Mouse (Mus musculus) heart, postnatal 25 days (tissue): Measurements from ENCODE around the gene Med12. TPM values are rescaled to one million over a fixed set of nuclear protein-coding genes. Genes with fewer than 3 reads are reported as not detected.
"Not testable (repeated sequence)": the region's sequence is repeated elsewhere in the genome, so short reads cannot be mapped to it uniquely, and the experiment has no call there.

Source experiments
- DNase-seq: peaks from one replicate; pipeline ENCODE4 v3.0.0; 2022; ENCODE audit warnings: low spot score
- intact Hi-C: fragments of 180-260 bp; cut with DNase I; formaldehyde crosslinking; loops from one replicate; pipeline ENCODE4 v1.15.1; 2025
- total RNA-seq, 2 experiments: library from RNA; stranded (reverse); gene quantifications; 2 replicates each; pipeline ENCODE4 v1.2.3; 2021

The Med12 gene
- total RNA-seq, 2 experiments from 2014 or later = 20.1 to 22.6 TPM

DNA sequence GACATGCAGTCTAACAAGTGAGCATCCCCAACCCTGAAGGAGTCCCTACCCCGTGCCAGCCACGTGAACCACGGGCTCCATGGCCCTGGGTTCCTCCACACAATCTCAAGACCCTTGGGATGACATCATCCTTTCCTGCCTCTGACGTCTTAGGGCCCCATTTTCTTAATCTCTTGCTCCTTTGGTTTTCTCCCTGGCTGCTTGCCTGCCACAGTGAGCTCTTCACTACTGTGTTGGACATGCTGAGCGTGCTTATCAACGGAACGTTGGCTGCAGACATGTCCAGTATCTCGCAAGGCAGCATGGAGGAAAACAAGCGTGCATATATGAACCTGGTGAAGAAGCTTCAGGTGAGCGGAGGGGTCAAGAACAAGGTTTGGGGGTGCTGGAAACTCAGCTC, 16.3 kb downstream of the Med12 start:
- intact Hi-C loops = no loop called here
- no peak for DNase-seq

DNA sequence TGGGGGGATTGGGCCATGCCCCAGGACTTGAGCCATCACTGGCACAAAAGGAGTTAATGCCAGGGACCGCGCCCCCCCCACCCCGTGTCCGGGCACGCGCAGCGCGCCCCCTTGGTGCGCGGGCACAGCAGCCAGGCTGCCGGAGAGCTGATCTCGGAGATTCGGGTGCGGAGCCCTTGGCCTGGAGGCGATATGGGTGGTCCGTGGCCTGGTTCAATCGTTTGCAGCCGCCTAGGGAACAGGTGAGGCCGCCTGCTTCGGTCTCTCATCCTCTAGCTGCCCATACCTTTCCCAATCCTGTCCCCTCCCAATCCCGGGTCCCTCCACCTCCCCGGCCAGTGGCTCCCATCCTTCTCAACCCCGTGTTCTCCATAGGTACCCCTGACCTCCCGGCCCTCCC, 25.2 kb downstream of the Med12 start, which contains the start of gene Nlgn3:
Nlgn3 (plus strand) TSS at position 114 of the 400 bp plus-strand sequence.
- intact Hi-C loops = no loop called here
- no peak for DNase-seq

DNA sequence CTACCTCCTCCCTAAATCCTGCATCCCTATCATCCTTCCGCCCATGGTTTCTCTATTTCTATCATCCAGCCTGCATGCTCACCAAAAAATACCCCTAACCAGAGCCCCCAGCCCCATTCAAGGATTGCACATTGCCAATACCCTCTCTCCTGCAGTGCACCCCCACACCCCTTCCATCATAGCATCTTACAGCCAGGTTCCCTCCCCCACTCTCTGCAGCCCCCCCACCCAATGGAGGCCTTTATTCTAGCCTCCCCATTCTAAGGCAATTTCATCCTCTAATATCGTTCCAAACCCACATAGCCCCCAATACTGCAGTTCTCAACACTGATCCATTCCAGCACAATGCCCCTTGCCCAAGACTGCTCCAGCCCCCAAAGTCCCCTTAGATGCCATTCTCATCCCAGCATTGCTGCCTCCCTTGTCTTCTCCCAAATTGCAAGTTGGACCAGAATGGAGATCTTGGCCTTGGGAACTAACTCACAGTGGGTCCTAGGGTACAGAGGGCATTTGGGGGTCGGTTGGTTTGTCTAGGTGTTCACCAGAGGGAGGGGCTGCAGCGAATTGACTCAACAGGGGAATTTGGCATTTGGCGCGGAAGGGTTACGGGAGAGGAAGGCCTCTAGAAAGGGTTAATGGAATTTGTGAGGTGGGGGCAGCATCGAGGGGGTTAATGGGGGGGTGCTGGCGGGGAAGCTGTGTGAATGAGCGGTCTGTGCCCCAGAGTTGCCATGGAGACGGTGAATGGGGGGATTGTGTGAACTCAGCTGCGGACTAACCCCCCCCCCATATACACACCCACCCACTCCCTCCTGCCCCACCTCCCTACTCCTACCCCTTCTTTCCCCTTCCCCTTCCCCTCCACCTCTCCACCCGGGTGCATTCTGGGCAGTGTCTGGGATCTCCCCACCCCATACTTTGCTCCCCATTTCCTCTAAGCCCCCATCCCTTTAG, 25.9 kb downstream of the Med12 start:
- intact Hi-C loops = no loop called here
- no peak for DNase-seq

DNA sequence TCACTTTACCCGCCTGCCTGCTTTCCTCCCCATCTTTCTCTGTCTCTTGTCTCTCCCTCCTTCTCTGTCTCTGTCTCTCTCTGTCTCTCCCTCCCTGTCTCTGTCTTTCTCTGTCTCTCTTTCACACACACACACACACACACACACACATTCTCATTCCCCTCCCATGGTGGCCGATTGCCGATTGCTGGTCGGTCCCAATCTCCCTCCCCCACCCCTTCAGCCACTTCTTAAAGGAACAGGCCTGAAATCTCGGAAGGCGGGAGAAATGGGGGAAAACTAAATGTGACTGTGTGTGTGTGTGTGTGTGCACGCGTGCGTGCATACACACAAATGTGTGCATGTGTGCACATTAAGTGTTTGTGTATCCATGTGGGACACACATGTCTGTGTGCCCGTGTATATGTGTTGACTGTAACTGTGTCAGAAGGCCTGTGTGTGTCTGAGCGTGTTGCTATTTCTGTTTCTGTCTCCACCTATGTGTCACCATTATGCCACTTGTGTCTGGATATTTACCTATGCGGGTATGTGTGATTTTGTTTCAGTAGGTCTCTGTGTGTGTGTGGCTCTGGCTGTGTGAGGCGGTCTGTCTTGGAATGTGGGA, 26.7 kb downstream of the Med12 start:
- intact Hi-C loops = no loop called here
- no peak for DNase-seq

DNA sequence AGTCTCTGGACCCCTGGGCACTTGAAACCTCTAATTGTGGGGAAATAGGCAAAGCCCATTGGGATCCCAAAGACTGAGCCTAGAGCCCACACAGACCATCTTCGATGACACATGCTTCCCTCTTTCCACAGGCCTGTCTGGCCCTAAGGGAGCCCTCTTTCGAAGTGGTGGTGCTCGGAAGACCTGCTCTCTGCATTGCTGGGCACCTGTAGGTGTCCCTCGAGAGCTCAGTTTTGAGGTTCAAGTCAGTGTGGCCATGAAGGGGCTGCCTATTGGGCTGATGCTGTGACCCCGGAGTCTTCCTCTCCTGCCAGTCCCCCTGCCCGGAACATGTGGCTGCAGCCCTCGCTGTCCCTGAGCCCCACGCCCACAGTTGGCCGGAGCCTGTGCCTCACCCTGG, 27.8 kb downstream of the Med12 start:
- intact Hi-C loops = no loop called here
- no peak for DNase-seq

DNA sequence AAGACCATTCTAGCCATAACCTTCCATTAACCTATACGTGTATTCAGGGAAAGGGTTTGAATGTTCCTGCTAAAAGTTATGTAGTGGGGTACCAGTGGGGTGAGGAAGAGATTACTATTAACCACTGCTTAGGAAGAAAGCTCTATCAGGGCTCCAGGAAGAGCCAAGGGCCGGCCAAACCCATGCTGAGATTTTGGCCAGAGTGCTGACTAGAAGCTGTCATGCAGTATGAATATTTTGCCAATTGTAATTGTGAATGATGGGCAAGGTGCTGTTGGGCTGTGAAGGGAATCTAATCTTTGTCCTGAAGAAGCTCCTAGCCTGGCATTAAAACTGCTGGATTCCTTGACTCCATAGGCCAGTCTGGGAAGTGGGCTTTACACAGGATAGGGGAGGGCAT, 30.8 kb downstream of the Med12 start:
- intact Hi-C loops = no loop called here
- DNase-seq = no peak

DNA sequence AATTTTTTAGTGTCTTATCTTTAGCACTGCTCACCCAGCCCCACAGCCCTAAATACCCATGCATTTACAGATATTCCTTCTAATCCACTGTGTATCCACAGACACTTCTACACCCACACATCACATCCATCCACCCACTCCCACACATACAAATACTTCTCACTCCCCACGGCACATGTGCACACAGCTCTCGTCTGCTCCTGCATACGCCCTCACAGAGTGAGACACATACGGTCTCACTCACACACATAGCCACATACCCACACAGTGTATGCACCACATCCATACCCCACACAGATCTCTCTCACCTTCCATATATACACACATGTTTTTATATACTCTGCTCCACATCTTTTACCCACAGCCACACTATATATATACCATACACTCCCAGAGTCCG, 35.5 kb downstream of the Med12 start:
- DNase-seq = no peak
- intact Hi-C loops = no loop called here

DNA sequence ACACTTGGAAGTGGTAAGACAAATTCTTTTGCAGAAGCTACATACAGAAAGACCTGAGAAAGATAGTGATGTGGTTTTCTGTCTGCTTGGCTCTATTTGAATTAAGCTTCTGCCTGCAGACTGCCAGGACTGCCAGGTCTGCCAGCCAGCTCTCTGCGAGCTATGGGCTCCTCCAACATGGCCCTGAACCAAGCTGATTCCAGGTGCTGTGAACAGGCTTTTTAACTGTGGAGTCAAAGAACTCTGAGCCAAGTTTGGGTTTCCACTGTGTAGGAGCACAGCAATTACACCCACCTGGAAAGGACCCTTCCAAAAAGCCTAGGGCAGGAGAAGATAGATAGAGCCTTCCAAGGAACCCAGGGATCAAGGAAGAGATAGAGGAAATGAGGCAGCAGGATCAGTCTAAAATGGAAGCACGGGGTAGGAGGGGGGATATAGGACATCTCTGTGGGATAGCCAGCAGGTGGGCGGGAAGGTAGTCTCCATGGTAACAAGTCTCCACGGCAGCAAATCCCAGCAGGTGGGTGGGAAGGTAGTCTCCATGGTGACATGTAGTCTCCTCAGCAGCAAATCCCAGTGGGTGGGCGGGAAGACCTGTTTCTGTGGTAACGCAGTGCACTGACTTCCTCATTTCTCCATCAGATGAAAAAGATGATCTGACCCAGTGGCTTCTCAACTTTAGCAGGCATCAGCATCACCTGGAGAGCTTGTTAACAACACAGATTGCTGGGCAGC, 40.0 kb downstream of the Med12 start:
- DNase-seq = no peak

DNA sequence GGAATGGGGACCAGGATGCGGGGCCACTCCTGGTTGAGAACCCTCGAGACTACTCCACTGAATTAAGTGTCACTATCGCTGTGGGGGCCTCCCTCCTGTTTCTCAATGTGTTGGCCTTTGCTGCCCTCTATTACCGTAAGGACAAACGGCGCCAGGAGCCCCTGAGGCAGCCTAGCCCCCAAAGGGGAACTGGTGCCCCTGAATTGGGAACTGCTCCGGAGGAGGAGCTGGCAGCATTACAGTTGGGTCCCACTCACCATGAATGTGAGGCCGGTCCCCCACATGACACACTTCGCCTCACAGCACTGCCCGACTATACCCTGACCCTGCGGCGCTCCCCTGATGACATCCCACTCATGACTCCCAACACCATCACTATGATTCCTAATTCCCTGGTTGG, 45.9 kb downstream of the Med12 start:
- intact Hi-C loops = no loop called here
- no peak for DNase-seq

More for the DNA sequence above, 40.0 kb downstream of the Med12 start:
- intact Hi-C loops = no loop called here

DNA sequence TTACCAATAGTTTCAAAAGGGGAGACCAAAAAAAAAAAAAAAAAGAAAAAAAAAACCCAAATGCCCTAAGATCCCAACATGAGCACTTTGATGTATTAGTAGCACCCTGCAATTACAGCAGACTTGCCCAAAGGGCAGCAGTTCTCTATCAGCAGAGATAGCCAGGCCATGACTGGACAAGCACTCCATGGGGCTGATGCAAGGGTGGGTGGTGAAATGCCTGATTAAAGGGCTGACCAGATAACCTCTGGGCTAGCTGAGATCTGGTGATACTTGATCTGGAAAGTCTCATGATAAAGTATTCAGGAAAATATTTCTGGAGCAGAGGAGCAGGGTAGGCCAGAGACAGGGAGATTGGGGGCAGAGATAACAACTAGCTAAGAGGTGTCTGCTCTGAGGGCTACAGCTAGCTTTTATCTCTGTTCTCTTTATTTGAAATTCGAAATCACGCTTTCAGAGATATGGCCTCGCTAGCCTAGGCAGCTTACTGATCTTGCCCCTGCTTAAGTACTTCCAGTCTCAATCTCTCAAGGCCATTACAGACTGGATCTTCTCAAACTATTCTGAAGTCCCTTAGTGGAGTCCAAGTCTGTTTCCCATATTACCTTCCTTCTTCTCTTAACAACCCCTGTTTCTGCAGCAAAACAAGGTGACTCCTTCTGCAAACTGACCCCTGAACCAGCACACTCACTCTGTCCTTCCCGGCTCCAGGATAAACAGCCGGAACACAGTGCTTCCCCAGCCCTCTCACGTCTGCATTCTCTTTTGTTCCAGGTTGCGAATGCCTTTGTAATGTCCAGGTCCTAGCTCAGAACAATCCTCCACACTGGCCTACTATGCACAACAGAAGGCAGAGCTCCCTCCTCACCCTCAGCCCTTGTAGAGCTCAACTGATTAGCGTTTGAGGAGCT, 52.4 kb downstream of the Med12 start:
- no peak for DNase-seq
- intact Hi-C loops = no loop called here

DNA sequence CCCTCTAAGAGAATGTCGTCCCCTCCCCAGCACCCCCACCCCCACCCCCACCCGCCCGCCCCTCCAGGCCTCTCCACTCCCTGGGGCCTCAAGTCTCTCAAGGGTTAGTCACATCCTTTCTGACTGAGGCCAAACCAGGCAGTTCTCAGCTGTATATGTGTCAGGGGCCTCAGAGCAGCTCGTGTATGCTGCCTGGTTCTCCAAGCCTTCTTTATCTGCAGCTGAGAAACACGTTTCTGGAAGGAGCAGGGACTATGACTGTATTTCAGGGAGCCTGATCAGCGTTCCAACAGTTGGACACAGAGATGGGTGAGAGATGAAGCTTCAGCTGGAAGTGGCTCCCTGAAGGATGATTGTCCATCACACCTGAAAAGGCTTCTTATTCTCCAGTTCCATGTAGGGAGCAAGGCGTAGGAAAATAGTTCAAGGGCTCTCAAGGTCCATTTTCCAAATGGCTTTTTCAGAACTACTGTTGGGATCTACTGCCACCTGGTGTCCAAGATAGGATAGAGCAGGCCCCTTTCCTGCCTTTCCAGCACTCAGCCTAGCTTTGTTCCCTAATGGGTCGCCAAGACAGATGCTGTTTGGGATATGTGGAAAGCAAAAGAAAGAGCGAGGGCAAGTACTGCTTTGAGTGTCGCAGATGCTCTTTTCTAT, 55.7 kb downstream of the Med12 start:
- DNase-seq = peak; percentile 7
- intact Hi-C loops = loop anchor here (1.0 to 10.0 kb wide), 2 partner anchors 105 to 197 kb away; partner anchors contain the start of gene Snx12

DNA sequence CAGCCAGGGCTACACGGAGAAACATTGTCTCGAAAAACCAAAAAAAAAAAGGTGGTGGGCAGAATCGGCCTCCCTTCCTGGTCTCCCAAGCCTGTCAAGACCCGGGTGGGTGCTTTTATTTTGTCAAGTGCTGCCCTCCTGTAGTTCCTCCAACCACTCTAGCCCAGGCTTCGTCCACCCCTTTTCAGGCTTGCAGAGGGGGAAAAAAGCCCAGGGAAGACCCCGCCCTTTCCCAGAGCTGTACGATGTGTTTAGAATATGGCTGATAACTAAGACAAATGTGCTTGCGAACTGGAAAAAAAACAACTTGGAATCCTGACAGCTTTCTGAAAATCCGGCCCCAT, 58.2 kb downstream of the Med12 start:
- no peak for DNase-seq
- intact Hi-C loops = loop anchor here (2.0 to 10.0 kb wide), 2 partner anchors 89 to 107 kb away; partner anchors contain the start of genes Snx12 and Zmym3

DNA sequence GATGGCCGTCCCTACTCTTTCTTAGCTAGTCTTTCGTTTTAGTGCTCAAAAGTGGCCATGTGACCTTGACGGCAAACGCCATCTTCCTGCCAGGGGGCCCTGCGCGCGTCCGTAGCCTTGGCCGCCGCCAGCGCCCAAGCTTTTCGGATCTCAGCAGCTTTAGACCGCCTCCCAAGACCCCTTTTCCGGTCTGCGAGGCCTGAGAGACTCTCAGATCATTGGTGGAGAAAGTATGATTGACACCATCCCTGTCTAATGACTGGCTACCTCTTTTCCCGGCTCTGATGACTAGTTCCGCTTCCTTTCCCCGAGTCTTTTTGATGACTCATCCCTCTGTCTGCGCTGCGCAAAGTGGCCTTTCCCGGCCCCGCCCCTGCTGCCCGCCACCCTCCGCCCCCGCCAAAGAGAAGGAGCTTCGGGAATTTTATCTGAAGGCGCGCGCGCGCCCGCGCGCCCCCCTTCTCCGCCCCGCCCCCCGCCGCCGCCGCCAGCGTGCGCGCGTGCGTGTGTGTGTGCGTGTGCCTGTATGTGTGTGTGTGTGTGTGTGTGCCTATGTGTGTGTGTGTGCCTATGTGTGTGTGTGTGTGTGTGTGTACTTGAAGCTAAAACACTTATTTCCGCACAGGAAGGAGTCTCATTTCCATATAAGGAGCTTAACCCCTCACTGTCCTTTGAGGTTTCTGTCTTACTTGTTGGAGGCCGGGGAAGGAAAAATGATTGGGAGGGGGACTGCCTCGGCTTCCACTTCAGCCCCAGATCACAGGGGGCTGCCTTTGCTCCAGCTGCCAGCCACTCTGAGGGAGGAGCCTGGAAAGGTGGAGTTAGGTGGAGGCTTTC, 58.8 kb downstream of the Med12 start:
- intact Hi-C loops = loop anchor here (2.0 to 10.0 kb wide), 2 partner anchors 88 to 108 kb away; partner anchors contain the start of genes Snx12 and Zmym3
- DNase-seq = peak; percentile 86

DNA sequence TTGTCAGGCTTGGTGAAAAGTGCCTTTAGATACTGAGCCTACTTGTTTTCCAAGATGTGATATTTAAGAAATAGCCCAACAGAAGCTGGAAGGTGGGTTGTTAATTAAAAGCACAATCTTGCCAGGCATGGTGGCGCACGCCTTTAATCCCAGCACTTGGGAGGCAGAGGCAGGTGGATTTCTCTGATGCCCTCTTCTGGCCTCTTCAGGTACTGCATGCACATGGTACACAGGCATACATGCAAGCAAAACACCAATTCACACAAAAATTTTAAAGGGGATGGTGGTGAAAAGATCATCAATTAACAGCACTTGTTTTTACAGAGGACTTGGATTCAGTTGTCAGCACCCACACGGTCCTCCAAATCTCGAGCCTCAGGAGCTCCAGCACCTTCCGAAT, 60.8 kb downstream of the Med12 start:
- DNase-seq = no peak
- intact Hi-C loops = loop anchor here (10.0 kb wide), 1 partner anchor 110 kb away; the partner anchor contains the start of gene Snx12

DNA sequence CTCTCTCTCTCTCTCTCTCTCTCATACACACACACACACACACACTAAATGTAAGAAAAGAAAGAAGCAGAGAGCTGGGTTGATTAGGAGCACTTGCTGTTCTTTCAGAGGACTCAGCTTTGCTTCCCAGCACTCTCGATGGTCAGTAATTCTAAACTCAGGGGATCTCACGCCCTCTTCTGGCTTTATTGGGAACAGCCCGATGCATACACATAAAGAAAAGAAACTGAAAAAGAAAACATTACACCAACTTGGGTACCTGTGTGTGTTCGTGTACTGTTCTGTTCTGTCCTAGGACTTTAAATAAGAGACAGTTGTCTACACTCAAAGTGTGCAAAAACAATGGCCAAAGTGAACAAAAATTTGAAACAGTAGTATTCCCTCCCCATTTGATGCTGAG, 64.8 kb downstream of the Med12 start:
- intact Hi-C loops = loop anchor here (10.0 kb wide), 1 partner anchor 114 kb away; the partner anchor contains the start of gene Snx12
- DNase-seq = no peak

DNA sequence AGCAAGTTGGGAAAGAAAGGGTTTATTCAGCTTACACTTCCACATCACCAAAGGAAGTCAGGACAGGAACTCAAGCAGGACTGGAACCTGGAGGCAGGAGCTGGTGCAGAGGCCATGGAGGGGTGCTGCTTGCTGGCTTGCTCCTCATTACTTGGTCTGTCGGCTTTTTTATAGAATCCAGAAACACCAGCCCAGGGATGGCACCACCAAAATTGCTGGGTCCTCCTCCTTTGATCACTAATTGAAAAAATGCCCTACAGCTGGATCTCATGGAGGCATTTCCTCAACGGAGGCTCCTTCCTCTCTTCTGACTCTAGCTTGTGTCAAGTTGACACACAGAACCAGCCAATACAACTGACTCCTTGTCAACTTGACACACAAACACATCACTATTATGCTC, 69.0 kb downstream of the Med12 start:
- DNase-seq, intact Hi-C loops: not testable (repeated sequence)

DNA sequence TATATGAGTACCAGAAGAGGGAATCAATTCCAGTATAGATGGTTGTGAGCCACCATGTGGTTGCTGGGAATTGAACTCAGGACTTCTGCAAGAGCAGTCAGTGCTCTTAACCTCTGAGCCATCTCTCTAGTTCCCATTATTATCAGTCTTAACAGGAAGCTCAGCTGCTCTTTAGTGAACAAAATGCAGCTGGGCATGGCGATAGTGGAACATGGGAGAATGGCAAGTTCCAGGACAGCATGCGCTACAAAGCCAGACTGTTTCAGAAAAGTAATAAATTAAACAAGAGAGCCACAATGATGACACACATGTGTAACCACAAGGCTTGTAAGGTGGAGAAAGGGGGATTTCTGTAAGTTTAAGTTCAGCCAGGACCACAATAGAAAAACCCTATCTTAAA, 71.6 kb downstream of the Med12 start:
- intact Hi-C loops = no loop called here
- no peak for DNase-seq

DNA sequence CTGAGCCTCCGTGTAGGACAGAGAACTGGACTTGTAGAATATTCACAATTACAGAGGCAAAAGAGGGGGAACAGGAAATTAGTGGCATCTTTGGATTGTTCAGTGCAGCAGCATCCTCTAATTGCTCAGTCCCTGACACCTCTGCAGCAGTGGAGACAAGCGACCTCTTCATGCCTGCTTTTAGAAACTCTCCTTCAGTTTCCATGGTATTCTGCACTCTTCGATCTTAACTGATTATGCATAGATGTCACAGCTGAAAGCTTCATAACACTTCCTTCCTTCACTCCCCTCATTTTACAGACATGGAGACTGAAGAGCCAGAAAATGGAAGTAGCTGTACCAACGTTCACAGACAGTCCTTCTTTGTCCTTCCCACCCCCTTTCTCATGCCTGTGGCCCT, 72.6 kb downstream of the Med12 start:
- intact Hi-C loops = no loop called here
- DNase-seq = no peak
